Mouse (Mus musculus) bone marrow, adult 2 months (tissue): ENCODE measurements around the gene Nat9. TPM values are rescaled to one million over a fixed set of nuclear protein-coding genes. Genes with fewer than 3 reads are reported as not detected.

Experiments used
- H3K27ac ChIP-seq: fragments of 200-500 bp; 2 replicates; pipeline ENCODE4 v1.5.1; 2012; ENCODE audit warnings: low read depth, mild to moderate bottlenecking, control low read depth, inconsistent platforms, low read length; ENCODE audit not compliant: control insufficient read depth, poor library complexity, insufficient read depth
- H3K4me1 ChIP-seq: fragments of 200-500 bp; 2 replicates; pipeline ENCODE4 v1.6.1; 2011; ENCODE audit warnings: low read length; ENCODE audit not compliant: control insufficient read depth, insufficient read depth
- H3K4me3 ChIP-seq: fragments of 200-500 bp; replicated peaks from 2 replicates; pipeline ENCODE3; 2011; ENCODE audit warnings: mild to moderate bottlenecking, low read depth, low read length, control low read depth; ENCODE audit not compliant: control insufficient read depth
- CTCF ChIP-seq: fragments of 200-500 bp; IDR thresholded peaks from 2 replicates; pipeline ENCODE4 v1.5.1; 2011; ENCODE audit warnings: low read length, control low read depth; ENCODE audit not compliant: control insufficient read depth, insufficient read depth
- POLR2A ChIP-seq: fragments of 200-500 bp; IDR thresholded peaks from 2 replicates; pipeline ENCODE4 v1.6.1; 2011; ENCODE audit warnings: low read depth, mild to moderate bottlenecking, control low read depth, low read length, borderline replicate concordance; ENCODE audit not compliant: control insufficient read depth
- WGBS: fragments of 180-500 bp; shearing (Covaris S2); methylation state at CpG from one replicate; pipeline ENCODE4 v1.1.7; 2018; 5-methylcytosine and 5-hydroxymethylcytosine counted together
- polyA plus RNA-seq: library from polyadenylated mRNA; stranded (reverse); fragments of >200 nt; gene quantifications from 2 replicates; pipeline ENCODE4 v1.2.4, GENCODE M21; 2011; ENCODE audit warnings: low replicate concordance; ENCODE audit not compliant: missing spikeins, insufficient read depth, insufficient read length

Gene Nat9
- polyA plus RNA-seq, 1 experiment: 19.4 TPM

DNA sequence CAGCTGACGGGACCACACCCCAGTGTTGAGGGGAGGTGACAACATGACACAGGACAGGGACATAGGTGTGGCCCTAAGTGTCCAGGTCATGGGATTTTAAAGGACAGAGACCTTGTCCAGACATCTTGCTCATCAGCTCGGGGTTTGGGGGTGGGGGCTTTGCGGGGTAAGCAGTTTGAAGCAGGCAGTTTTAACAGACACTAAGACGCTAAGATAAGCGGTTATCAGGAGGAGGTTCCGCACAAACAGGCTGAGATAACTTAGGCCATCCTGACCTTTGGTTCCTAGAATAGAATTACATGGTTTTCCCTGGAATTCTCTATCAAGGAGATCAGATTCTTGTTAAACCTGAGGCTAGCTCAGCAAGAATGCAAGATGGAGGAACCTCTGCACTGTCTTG lies 7.0 kb upstream of the Nat9 start:
- WGBS: 62% methylated on average over 6 of the region's 6 CpGs
- Histone ChIP-seq H3K4me3 (no peak overlapping the region), H3K27ac (no peak overlapping the region), H3K4me1 (peaks cover 2% of the 10 kb centered on the region; the same call in 1 of the 2 replicates)
- TF ChIP-seq POLR2A (no peak), CTCF (no peak)

DNA sequence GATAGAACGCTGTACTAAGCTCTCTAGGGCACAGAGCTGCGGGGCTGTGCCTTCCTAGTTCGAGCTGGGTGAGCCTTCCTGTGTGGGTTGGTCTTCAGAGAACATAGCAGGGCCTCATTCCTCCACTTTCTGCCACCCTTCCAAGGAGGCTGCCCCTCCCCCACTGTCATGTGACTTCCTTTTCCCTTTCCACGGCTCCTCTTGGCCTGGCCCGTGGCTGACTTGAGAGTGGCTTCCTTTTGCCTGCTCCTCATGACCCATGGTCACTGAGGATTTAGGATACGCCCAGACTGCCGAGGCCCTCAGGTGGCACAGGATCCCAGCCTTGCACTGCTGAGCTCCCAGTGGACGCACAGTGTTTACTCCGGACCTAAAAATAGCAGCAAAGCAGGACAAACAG lies 4.5 kb upstream of the Nat9 start:
- 11% methylated on average over 9 of the region's 9 CpGs for WGBS
- peak overlapping the region; percentile 60 for H3K27ac ChIP-seq
- H3K4me3 ChIP-seq: no peak overlapping the region
- peaks cover 2% of the 10 kb centered on the region; the same call in 1 of the 2 replicates for H3K4me1 ChIP-seq
- TF ChIP-seq POLR2A: no peak
- no peak for TF ChIP-seq CTCF

DNA sequence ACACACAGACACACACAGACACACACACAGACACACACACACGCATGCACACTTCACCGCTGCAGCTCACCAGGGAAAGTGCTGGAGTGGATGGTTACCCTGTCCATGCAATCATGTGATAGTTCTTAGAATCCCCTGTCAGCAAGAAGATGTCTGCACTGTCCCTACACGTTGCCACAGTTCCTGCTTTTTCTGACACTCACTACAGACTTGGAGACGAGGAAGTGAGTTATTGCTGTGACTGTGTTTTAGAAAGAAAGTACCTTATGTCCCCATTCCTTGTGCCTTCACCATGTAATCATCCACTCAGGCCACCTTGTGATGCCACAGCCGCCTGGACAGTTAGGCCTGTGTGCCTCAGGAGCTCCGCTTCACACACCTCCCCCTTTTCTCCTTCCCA lies 1.6 kb upstream of the Nat9 start:
- H3K27ac ChIP-seq: peak overlapping the region; percentile 87
- TF ChIP-seq CTCF: no peak
- TF ChIP-seq POLR2A: no peak
- H3K4me1 ChIP-seq: peaks cover 4% of the 10 kb centered on the region; the same call in 1 of the 2 replicates
- H3K4me3 ChIP-seq: peak overlapping the region; percentile 55
- WGBS: 33% methylated on average over 6 of the region's 6 CpGs

DNA sequence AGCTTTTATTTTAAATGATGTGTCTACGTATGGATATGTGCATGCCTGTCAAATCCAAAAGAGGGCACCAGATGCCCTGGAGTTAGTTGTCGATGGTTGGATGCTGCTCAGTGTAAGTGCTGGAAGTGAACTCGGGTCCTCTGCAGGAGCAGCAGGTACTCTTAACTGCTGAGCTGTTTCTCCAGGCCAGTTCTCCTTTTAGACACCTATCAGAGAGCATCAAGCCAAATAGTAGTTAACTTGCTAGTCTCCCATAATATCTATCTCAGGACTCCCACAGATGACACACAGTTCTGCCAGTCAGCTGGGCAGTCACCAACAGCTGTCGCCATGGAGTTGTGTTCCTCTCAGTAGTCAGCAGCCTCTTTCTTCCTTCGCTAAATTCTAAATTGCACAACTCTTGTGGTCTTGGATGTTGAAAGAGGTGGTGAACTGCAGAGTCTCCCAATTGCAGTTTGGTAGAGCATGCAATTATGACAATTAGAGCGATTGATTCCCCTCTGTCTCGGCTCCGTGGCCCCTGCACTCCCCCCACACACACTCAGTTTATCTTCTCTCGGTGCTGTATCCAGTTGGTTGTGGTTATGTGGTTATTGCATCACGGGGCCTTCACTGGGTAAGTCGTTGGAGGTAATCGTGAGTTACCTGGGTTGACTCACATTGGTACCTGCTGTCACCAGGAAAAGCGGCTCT lies 1.0 kb upstream of the Nat9 start:
- peak overlapping the region; percentile 87 for H3K27ac ChIP-seq
- peaks cover 4% of the 10 kb centered on the region; the same call in 1 of the 2 replicates for H3K4me1 ChIP-seq
- 21% methylated on average over 13 of the region's 13 CpGs for WGBS
- TF ChIP-seq CTCF (no peak), POLR2A (no peak)
- H3K4me3 ChIP-seq: peak overlapping the region; percentile 55

DNA sequence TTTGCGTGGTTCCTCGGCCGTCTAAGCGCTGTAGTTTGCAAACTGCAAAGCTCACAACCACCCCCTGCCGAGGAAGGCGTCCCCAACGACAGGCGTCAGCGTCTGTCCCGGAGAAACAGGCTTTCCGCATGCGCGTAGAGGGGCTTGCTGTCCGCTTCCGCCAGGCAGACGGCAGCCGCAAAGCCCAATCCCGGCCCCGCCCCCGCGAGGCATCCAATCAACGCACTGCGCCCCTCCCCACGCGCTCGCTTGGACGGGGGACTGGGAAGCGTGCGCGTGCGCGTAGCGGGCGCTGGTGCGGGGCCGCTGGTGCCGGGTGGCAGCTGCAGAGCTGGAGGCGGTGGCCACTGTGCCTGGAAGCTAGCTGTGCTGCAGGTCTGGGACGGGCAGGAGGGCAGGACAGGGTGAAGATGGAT lies 427 bp downstream of the Nat9 start, which contains the start of gene Tmem104:
TSS of gene Tmem104 (plus strand) at position 264 of the 416 bp plus-strand sequence.
- H3K4me3 ChIP-seq: peak within 1 kb of the TSS; percentile 86
- TF ChIP-seq POLR2A: peak; percentile 65; the same call in 1 of the 2 replicates
- peak; percentile 11; the same call in 1 of the 2 replicates for TF ChIP-seq CTCF
- WGBS: under 1% methylated on average over 39 of the region's 39 CpGs
- H3K27ac ChIP-seq: peak within 1 kb of the TSS; percentile 86
- H3K4me1 ChIP-seq: peaks cover 4% of the 10 kb centered on the region; the same call in 1 of the 2 replicates

DNA sequence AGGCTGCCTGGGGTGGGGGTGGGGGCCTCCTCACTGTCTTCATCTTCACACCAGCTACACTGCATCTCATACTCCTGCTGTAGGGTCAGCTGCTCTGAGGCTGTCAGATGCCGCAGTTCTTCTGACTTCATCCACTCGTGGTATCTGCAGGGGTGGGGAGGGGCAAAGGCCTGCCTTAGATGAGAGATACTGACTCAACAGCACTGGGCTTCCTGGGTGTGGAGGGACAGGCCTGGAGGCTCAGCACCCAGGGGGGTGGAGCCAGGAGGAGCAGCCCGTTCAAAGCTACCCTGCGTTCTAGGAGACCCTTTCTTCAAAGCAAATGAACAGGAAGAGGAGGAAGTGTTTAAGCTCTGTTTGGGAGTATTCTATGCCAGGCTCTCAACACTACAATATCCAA lies 2.7 kb downstream of the Nat9 start:
- no peak for TF ChIP-seq CTCF
- TF ChIP-seq POLR2A: no peak

DNA sequence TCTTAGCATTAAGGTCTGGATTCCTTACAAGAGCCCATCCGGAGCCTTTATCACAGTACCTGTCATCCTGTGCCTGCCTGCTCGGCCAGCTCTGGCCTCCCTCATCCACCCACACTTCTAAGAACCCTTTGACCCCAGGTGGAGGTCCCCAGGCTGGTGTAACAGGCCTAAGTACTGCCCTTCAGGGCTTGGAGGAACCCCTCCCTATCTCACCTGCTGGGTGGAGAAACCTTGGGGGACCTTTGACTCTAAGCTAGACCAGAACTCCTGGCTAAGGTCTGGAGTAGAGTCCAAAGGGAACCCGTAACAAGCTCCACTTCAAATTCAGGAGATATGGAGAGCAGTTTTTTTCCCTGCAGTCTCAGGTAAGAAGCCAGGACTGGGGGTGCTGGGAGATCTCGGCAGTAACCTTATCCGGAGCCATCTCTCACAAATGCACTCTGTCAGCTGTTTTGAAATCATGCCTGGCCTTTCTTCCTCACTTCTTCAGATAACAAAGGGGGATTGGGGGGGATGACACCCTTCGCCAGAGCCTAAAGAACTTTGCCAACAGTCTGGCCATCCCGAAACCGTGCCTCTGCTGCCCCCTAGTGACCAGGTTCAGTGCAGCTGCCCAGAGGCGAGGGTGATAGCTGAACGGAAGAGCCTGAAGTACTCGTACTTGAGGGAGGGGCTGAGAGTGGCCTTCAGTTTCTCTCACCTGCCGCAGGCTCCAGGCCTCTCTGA lies 5.6 kb downstream of the Nat9 start:
- H3K4me1 ChIP-seq: peaks cover 2% of the 10 kb centered on the region; the same call in 1 of the 2 replicates
- no peak for TF ChIP-seq POLR2A
- TF ChIP-seq CTCF: peak; percentile 98

More for the DNA sequence above, 2.7 kb downstream of the Nat9 start:
- WGBS: 49% methylated on average over 4 of the region's 4 CpGs
- Histone ChIP-seq H3K27ac (no peak overlapping the region), H3K4me3 (no peak overlapping the region), H3K4me1 (peaks cover 2% of the 10 kb centered on the region; the same call in 1 of the 2 replicates)

DNA sequence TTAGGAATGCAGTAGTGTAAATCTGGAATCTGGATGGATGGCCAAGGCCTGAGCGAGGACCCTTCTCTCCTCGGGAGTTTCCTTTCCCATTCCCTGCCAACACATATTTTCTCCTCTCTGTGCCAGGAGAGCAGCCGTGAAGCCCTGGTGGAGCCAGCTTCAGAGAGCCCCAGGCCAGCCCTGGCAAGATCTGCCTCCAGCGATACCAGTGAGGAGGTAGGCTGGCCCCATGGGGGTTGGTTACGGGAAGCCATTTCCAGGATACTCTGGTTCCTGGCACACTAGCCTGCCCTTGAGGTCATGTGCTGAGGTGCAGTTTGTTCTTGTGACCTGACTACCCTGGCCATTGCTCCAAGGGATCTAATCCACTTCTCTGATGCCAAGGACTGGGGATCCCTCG lies 7.8 kb downstream of the Nat9 start:
- TF ChIP-seq CTCF (no peak), POLR2A (no peak)
- Histone ChIP-seq H3K27ac (no peak overlapping the region), H3K4me3 (no peak overlapping the region), H3K4me1 (no peaks in the 10 kb centered on the region; the same call in 1 of the 2 replicates)
- WGBS: 87% methylated on average over 6 of the region's 6 CpGs

More for the DNA sequence above, 5.6 kb downstream of the Nat9 start:
- Histone ChIP-seq H3K27ac (no peak overlapping the region), H3K4me3 (no peak overlapping the region)
- WGBS: 21% methylated on average over 12 of the region's 12 CpGs
